Mouse (Mus musculus) ovary, postnatal 10 days (tissue): ENCODE data around the gene Tubd1.

ENCODE experiments used
- DNase-seq: peaks from one replicate; pipeline ENCODE4 v3.0.0; 2022; ENCODE audit warnings: low spot score

Tubd1 gene

DNA sequence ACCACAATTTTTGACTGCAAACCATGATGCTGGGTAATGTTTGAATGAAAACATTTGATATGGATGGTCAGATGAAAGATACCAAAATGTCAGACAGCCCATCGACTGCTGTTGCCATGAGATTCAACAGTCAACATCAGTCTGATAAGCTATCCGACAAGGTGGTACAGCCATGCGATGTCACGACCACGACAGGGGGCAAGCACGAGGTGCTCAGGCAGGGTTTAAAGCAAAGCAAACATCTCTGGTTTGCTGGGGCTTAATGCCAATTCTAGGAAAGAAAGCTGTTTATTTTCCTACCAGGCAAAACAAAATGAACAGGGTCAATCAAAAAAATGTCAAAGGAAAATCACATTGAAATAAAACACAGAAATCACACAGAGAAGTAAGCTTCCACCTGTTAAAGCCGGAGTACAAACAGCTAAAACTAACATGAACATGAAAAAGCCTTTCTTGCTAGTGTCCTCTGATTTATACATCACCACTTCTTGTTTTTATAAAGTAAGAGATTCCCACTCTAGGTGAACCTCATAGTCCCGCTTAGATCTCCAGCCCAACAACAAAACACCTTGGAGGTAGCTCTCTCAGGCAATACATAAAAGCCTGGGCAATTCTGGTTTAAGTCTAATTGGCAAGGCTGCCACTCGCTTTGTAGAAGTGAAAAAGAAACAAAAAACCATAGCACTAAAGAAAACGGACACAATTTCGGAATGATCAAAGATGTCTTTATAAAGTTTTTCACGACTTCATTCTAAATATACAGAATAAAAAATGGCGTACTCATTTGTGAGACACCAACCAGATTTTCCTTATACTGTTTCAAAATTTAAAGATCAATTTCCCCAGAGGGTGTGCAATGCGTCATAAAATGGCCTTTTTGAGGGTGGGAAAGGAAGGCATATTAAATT is 39.5 kb downstream of the Tubd1 start:
- DNase-seq: no peak

GRCm38 (mm10) chr11:86584898-86585597 is 40.3 kb downstream of the Tubd1 start:
- DNase-seq: no peak

DNA sequence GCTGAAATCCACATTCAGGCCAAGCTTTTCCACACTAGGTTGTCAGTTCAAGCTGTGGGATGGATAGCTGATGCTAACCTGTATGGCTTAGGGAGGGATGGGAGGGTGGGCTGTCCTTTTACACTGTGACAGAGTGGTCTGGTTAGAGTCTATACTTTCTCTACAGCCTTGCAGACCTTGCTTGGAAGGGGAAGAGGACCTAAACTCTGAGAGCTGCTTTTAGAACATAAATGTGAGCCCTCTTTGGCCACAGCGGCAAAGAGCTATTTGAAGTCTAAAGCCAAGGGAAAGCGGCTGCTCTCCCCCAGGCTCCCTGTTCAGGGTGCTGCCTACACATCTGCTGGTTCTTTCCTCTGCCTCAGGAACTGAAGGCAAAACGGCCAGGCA is 40.8 kb downstream of the Tubd1 start:
- no peak for DNase-seq

DNA sequence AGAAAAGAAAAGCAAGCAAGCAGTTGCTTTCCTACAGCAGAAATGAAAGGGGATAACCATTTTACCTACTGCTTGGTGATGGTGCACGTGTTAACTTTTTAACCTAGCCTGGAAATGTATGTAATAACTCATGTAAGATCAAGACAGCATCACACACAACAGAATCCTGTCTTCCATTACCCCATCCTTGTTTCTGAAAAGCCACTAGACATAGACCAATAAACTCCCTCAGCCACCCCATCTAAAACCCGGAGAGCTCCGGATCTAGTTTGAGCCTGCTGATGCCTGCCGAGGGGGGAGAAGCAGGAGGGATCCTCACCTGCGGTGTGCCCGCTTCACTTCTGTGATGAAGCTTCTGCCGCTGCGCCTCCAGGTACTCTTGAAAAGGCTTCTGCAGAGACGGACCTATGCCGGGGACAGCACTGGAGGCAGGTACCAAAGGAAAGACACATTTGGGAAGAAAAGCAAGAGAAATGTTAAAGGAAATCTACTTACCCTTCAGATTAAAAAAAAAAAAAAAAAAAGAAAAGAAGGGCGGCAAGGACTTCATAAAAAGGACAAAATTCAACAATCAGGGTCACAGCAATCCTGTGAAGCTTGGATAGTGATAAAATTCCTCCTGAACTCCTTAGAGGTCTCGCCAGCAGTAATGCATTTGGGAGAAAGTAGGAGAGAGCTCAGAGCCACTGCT is 41.5 kb downstream of the Tubd1 start:
- DNase-seq: no peak

GRCm38 (mm10) chr11:86586868-86587792 is 42.3 kb downstream of the Tubd1 start:
- DNase-seq: no peak

DNA sequence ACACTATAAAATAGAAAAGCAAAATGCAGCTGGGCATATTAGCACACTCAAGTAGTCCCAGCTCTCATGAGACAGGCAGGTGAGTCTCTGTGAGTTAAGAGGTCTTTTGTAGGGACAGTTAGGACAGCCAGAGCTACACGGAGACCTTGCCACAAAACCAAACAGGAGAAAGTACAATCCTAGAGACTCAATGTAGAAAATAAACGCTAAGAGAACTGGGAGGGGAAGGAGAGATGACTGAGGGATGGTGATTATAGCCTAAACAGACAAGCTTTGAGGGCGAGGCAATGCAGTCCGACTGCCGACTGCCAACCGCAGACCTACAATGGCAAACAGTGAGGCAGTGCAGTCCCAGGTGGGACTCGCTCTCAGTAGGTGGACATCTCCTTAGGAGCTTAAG is 43.0 kb downstream of the Tubd1 start:
- no peak for DNase-seq

DNA sequence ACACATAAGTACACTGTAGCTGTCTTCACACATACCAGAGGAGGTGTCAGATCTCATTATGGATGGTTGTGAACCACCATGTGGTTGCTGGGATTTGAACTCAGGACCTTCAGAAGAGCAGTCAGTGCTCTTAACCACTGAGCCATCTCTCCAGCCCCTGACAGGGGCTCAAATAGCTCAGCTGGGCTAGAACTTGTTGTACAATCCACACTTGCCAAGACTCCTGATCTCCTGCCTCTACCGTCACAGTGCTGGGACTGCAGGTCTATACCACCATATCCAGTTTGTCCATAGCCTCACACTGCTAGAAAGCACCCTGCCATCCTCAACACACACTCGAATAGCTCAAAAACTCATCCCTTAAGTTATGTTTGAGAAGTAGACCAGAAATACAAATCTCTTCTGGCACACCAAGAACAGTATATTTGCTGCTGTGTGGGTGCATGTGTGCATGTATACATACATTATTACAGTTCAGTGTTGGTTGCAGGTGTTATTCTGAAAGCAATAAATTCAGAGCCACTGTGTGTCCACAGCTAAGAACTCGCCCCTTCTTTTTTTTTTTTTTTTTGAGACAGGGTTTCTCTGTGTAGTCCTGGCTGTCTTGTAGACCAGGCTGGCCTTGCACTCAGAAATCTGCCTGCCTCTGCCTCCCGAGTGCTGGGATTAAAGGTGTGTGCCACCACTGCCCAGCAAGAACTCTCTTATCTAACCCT is 44.0 kb downstream of the Tubd1 start:
- no peak for DNase-seq

DNA sequence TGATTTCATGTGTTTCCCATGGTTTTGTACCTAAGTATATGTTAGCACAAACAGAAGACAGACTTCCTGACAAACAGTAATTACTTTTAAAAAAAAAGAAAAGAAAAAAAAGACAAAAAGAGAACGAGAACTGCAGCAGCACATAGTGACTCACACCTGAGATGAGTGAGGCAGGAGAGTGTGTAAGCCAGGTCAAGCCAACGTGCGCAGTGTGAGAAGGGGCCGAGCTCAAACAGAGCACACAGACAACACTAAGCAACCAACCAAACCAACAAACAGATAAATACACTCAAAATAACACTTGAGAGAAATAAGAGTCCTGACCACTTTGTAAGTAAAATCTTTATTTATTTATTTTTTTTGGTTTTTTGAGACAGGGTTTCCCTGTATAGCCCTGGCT is 45.3 kb downstream of the Tubd1 start:
- no peak for DNase-seq

DNA sequence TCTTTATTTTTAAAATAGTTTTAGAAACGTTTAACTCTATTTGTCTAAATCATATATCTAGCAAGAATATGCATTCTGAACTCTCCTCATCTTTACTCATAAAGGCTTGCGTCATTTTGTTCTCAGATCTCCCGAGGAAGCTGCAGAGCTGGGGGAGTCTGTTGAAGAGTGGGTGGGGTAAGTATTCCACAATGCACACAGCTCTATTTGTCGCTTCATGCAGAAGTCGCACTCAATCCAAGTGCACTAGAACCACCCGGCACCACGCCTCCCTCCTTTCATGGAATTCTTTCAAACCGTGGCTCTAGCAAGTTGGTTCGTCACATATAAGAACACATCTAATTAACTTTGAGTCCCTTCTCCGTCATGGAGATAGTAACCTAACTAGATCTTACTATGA is 45.8 kb downstream of the Tubd1 start:
- no peak for DNase-seq

- no peak for DNase-seq
Measured at GRCm38 (mm10) chr11:86591301-86591845, 46.6 kb downstream of the Tubd1 start.

GRCm38 (mm10) chr11:86591931-86592616 is 47.3 kb downstream of the Tubd1 start:
- no peak for DNase-seq

- no peak for DNase-seq
Measured at GRCm38 (mm10) chr11:86592993-86593392, 48.2 kb downstream of the Tubd1 start.

GRCm38 (mm10) chr11:86593443-86593842 is 48.7 kb downstream of the Tubd1 start:
- DNase-seq: no peak

GRCm38 (mm10) chr11:86594188-86594876 is 49.5 kb downstream of the Tubd1 start:
- DNase-seq: no peak

- DNase-seq: no peak
Measured at GRCm38 (mm10) chr11:86595366-86595765, 50.6 kb downstream of the Tubd1 start.

DNA sequence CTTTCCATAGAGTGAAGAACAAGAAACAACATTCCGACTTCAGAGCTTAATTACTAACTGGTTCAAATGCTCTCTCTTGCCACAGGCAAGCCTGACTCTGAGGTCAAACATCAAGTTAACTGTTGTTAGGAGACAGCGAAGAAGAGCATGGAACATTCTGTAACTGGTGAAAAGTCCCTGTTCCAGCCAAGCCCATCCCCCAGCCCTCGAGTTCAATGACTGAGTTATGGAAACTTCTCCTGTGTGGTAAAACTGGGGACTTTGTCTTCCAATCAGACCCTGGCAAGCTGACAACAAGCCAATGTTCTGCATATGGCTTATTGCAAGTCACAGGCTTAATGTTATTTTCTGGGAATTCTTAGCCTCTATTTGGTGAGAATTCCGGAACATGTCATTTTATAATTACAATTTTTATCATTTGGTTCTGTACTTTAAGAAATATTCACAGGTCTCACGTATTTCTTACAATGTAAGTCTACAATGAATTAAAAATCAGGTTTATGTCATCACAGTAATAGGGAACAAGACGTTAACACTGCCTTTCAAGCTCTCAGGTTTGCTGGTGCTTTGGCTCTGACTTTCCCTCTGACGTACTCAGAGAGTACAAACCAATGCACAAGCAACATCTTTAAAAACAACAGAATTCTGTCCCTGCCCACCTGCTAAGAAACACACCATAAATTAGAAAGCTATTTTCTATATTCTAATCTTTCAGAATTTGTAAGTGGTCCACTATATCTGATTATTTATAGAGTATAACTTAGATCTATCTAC is 51.6 kb downstream of the Tubd1 start:
- DNase-seq: no peak

- no peak for DNase-seq
Measured at GRCm38 (mm10) chr11:86596976-86597375, 52.2 kb downstream of the Tubd1 start.

GRCm38 (mm10) chr11:86598154-86598553 is 53.4 kb downstream of the Tubd1 start:
- DNase-seq: no peak

DNA sequence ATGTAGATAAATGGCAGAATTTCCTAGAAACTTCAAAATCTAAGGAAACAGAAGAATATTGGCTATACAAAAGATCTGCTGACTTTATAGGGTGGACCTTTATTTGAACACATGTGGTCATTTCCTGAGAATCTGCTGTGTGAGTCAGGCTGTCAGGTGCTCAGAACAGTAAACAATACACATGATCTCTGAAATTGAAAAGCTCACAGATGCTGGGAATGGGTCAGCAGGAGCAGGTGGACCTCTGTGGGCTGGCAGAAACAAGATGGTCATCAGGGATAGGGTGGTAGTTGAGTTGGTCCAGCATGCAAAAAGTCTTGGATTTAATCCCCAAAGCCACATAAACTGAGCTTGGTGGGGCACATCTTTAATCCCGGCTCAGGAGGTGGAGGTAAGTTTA is 53.8 kb downstream of the Tubd1 start:
- no peak for DNase-seq
